Mouse (Mus musculus): ENCODE measurements around the gene Agtr1a.
A peak's percentile ranks its signal among the peaks of the same experiment; 100 is the strongest.

Agtr1a gene

DNA sequence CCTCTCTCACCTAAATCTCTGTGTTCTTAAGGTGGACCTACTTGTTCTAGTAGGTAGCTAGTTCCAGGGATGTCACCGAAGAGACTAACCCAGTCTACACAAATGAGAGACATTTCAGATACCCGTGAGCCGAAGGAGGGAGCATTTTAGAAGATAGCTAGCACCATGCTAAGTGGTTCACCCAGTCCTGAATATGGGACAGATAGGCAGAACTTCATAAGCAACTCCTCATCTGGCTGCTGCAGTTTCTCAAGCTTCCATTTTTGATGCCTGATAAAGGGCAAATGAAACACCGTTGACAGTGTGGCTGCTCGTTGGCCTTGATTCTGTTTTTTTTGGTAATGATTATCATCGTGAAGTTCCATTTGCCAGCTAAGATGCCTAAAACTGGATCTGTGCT lies 25.8 kb downstream of the Agtr1a start:
- no peak for DNase-seq (ENCODE audit: low spot score)

- no peak for DNase-seq (ENCODE audit: low spot score)
These were observed 27.9 kb downstream of the Agtr1a start for GRCm38 (mm10) chr13:30364097-30364625.

DNA sequence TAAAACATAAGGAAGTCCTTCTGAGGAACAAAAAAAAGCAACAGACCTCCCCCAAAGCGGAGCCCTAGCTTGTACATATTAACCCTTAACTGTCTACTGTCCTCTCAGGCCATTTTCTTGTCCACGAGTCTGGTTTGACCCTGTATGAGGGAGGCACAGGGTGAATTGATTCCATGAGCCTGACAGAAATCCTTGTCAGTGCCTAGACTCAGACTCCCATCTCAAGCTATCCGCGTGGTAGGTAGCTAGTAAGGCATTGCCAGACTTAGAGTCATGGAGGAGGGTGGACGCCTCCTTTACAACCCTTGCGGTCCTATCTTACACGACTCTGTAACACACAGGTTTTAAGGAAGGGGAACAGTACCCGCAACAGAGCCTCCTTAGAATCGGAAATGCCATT lies 28.5 kb downstream of the Agtr1a start:
- no peak for DNase-seq (ENCODE audit: low spot score)

- DNase-seq (ENCODE audit: low spot score), result no peak
These were observed 29.1 kb downstream of the Agtr1a start for GRCm38 (mm10) chr13:30365378-30365777.

DNA sequence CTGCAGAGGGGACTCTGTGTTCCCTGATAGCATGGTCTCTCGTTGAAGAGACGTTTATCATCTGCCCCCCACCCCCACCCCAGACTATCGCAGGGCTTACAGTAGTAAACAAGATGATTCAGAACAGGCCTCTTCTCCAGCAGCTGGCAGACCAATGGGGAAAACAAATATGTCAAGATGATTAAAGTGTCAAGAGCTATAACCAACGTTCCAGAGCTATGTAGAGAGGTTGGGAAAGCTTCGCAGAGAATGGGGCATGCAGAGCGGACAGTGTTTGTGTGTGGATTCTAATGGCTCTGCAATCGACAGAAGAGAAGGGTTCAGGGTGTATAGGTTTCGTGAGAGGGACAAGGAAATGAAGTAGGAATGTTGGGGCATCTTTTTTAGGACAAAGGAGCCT lies 31.9 kb downstream of the Agtr1a start:
- DNase-seq (ENCODE audit: low spot score), result peak; percentile 10

DNA sequence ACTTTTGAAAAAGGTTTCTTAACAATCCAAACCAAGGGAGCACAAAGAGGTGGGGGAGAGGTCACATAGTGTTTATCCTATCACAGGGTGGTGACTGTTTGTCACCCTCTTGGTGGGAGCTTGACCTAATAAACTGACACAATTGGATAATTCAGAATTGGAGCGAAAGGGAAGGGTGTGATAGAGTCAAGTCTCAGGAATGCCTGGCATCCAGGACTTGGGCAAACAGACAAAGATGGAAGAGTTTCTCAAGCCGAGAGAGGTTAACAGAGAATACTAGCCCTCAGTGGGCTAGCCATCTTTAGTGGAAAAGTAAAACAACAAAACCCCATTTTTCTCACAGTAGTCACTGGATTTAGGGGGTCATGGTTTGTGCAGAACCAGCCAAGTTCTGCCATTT lies 32.5 kb downstream of the Agtr1a start:
- DNase-seq (ENCODE audit: low spot score), result no peak

DNA sequence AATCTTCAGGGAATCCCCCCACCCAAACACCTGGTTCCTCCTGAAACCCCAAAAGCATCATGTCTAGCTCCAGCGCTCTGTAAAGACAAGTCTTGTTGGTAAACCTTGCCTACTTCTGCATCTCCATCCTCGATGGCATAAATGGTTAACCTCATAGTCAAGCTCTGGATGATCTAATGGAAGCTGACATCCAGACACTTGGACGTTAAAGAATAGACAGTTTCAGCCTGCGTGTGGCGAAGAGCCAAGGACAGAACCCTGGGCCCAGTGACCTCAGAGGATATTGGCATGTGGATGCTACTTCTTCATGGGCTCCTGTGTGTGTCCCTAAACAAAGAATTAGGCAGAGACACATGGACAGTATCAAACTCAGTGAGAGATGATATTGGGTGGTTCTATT lies 42.6 kb downstream of the Agtr1a start:
- no peak for DNase-seq (ENCODE audit: low spot score)

GRCm38 (mm10) chr13:30385183-30385582 lies 48.9 kb downstream of the Agtr1a start:
- DNase-seq (ENCODE audit: low spot score), result no peak

GRCm38 (mm10) chr13:30394123-30394522 lies 57.9 kb downstream of the Agtr1a start:
- DNase-seq (ENCODE audit: low spot score), result no peak

GRCm38 (mm10) chr13:30396431-30396830 lies 60.2 kb downstream of the Agtr1a start:
- DNase-seq (ENCODE audit: low spot score), result no peak

DNA sequence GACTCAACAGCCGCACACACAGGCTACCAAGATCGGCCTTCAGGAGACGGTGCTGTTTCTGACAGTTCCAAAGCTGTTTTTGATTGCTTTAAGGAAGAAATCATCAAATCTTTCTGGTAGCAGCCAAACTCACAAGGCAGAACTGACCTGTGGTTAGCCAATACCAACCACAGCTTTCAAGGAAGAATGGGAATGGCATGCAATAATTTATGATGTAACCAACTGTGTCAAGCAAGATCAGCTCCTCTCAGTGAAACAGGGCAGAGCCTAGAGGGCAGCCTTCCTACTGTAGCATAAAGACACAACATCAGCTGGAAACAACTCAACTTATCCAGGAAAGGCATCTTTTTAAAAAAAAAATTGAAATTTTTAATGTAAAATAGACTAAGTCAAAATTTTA lies 62.6 kb downstream of the Agtr1a start:
- DNase-seq (ENCODE audit: low spot score), result no peak

DNA sequence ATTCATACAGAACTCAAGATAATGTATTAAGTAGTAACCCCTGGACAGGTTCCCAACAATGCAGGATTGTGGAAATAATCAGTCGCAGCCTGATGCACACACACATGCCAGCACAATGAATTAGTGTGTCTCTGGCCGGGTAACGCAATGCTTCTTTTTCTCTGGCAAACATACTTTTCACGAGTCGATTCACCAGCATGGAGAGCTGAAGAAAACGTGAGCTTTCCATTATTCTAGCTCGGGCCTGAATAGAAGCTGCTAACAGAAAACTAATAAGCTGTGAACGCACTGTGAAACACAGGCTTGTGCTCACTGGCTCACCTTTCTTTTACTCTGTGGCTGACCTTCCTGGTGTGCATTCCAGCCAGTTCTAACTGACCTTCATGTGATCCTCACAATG lies 64.4 kb downstream of the Agtr1a start:
- no peak for DNase-seq (ENCODE audit: low spot score)

DNA sequence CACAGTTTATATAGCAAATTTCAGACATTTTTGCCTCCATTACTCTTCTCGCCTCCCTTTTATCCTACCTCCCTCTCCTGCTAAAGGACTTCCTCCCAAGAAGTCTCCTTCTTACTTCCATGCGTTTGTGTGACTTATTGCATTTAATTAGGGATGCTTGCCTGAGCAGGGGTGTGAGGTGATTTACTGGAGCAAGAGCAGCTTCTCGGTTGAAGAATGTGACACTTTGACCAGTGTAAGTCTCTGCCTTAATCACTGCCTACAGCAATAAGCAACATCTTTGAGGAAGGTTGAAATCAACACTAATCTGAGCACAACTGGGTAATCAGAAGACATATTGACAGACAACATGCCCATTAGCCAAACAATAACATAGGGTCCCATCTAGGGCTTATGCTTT lies 67.6 kb downstream of the Agtr1a start:
- DNase-seq (ENCODE audit: low spot score), result no peak

DNA sequence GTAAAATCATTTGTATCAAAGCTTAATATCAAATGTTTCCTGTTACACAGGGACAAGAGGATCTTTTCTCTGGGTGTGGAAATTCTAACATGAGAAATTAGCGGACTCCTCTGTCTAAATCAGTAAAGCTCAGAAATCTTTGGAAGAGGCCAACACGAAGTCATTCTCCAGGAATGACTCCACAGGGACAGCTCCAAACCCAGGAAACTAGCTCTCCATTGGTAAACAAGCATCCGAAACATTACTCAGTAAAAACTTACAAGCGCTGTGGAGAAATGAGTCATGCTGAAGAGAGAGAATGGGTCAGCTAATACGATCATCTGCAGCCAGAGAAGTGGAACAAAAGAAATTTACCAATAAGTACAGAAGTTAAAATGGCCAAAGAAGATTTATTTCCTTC lies 82.4 kb downstream of the Agtr1a start:
- no peak for DNase-seq (ENCODE audit: low spot score)

DNA sequence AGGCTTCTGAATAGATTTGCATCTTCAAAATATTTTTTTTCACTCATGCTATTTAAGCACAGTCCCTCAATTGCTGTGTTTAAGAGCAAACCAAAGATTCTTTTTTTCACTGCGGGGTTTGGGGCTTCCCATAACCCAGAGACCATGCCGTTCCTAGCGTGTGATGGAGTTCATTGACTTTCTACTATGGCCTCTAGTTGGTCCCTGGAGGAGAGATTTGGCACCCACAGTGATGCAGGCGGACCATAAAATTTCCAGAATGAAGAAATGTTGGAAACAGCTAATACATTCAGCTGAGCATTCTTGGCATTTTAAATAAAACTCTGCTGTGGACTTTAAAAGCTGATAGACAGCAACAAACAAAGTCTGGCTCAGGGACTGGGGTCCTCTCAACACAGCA lies 90.8 kb downstream of the Agtr1a start:
- no peak for DNase-seq (ENCODE audit: low spot score)

GRCm38 (mm10) chr13:30427436-30427835 lies 91.2 kb downstream of the Agtr1a start:
- no peak for DNase-seq (ENCODE audit: low spot score)

All from yolk sac, embryonic 10.5 days (tissue).